Mouse (Mus musculus) hematopoietic stem cell, adult 5-6 weeks (primary cell): Measurements from ENCODE around the gene Mllt3. TPM values are rescaled to one million over a fixed set of nuclear protein-coding genes. Genes with fewer than 3 reads are reported as not detected.

ENCODE experiments used
- ATAC-seq, 2 experiments: fragments of 125-278 bp in 1 of 2; replicated peaks in 1 of 2; 2 replicates each; pipeline ENCODE4 v1.8.0; 2016 to 2017; ENCODE audit warnings: inconsistent platforms in 2 of 2, mild to moderate bottlenecking in 2 of 2, moderate number of reproducible peaks in 2 of 2, low read depth in 1 of 2, moderate TSS enrichment in 1 of 2; ENCODE audit not compliant: low FRiP score in 2 of 2, poor library complexity in 2 of 2, severe bottlenecking in 2 of 2, insufficient read depth in 1 of 2, low TSS enrichment in 1 of 2
- total RNA-seq: library from RNA; stranded (forward); fragments of 172-1452, 232-1000 nt; gene quantifications from 2 replicates; pipeline ENCODE4 v1.2.3, GENCODE M21; 2017

Mllt3 gene
- total RNA-seq, 1 experiment from 2014 or later = 77.6 TPM

- no peak for ATAC-seq
These were observed 212.3 kb downstream of the Mllt3 start for GRCm38 (mm10) chr4:87820911-87821310.

- ATAC-seq = no peak
These were observed 214.0 kb downstream of the Mllt3 start for GRCm38 (mm10) chr4:87819182-87819581.

GRCm38 (mm10) chr4:87818276-87818675, 214.9 kb downstream of the Mllt3 start:
- ATAC-seq = no peak

- peak in 1 of 2 experiments; percentile 17; a peak in 1 of 4 replicates for ATAC-seq
These were observed 217.6 kb downstream of the Mllt3 start for GRCm38 (mm10) chr4:87815465-87816108.

GRCm38 (mm10) chr4:87811899-87812298, 221.3 kb downstream of the Mllt3 start:
- no peak for ATAC-seq

- ATAC-seq = peak; percentile 47 to 78; a peak in 3 of 4 replicates
These were observed 226.8 kb downstream of the Mllt3 start for GRCm38 (mm10) chr4:87806196-87806987.

GRCm38 (mm10) chr4:87804576-87804975, 228.6 kb downstream of the Mllt3 start:
- ATAC-seq = no peak

- no peak for ATAC-seq
These were observed 229.9 kb downstream of the Mllt3 start for GRCm38 (mm10) chr4:87803313-87803712.

- no peak for ATAC-seq
These were observed 231.0 kb downstream of the Mllt3 start for GRCm38 (mm10) chr4:87802140-87802539.

- ATAC-seq = no peak
These were observed 231.8 kb downstream of the Mllt3 start for GRCm38 (mm10) chr4:87801332-87801731.

GRCm38 (mm10) chr4:87800276-87800675, 232.9 kb downstream of the Mllt3 start:
- ATAC-seq = no peak

- ATAC-seq = no peak
These were observed 233.7 kb downstream of the Mllt3 start for GRCm38 (mm10) chr4:87799418-87799817.

GRCm38 (mm10) chr4:87795261-87795660, 237.9 kb downstream of the Mllt3 start:
- no peak for ATAC-seq

GRCm38 (mm10) chr4:87794216-87794615, 238.9 kb downstream of the Mllt3 start:
- no peak for ATAC-seq

GRCm38 (mm10) chr4:87792511-87792910, 240.7 kb downstream of the Mllt3 start:
- no peak for ATAC-seq

GRCm38 (mm10) chr4:87789446-87789845, 243.7 kb downstream of the Mllt3 start:
- ATAC-seq = no peak

GRCm38 (mm10) chr4:87788691-87789090, 244.5 kb downstream of the Mllt3 start:
- ATAC-seq = peak; percentile 42 to 69; a peak in 1 of 4 replicates
